Mouse (Mus musculus) thymus, adult 2 months (tissue): ENCODE measurements around the gene Glo1.

Source experiments
- CTCF ChIP-seq: fragments of 200-500 bp; IDR thresholded peaks from 2 replicates; pipeline ENCODE4 v1.5.1; 2012; ENCODE audit warnings: mild to moderate bottlenecking, control low read depth, low read length, moderate library complexity, borderline replicate concordance; ENCODE audit not compliant: control insufficient read depth, poor library complexity, insufficient read depth; ENCODE audit errors: extremely low read depth
- POLR2A ChIP-seq: fragments of 200-500 bp; IDR thresholded peaks from 2 replicates; pipeline ENCODE4 v1.6.1; 2012; ENCODE audit warnings: mild to moderate bottlenecking, low read length, control low read depth, moderate library complexity; ENCODE audit not compliant: control insufficient read depth, poor library complexity, insufficient read depth; ENCODE audit errors: extremely low read depth

- TF ChIP-seq CTCF = no peak
- TF ChIP-seq POLR2A = no peak
Measured at GRCm38 (mm10) chr17:30606206-30606605, 20.5 kb downstream of the Glo1 start.
